Mouse (Mus musculus): ENCODE data around the gene Muc1. TPM values are rescaled to one million over a fixed set of nuclear protein-coding genes. Genes with fewer than 3 reads are reported as not detected.

The Muc1 gene
- under 1 TPM; 0.13 to 0.22 TPM for total RNA-seq (2021)
- long read RNA-seq, experiment 1, partial matches to known transcripts = 0 of 1 reads
- long read RNA-seq, experiment 1, other reads (novel, unspliced or antisense) = 1 of 1 reads
- long read RNA-seq, experiment 2, partial matches to known transcripts = 1 of 1 reads
- long read RNA-seq, experiment 2, other reads (novel, unspliced or antisense) = 0 of 1 reads

DNA sequence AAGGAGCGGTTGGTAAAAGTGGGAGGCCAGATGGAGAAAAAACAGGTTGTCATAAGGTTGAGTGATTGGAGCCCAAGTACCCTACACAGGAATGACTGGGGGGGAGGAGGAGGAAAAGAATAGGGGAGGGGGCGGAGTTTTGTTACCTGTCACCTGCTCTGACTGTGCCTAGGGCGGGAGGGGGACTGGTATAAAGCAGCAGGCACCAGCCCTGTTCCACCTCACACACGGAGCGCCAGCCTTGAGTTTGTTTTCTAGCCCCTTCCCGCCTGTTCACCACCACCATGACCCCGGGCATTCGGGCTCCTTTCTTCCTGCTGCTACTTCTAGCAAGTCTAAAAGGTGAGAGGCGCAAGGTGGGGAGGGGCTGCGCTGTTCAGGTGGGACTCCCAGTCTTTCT is at the start of gene Muc1:
TSS of gene Muc1 (plus strand) at position 222 of the 400 bp plus-strand sequence.
- intact Hi-C loops (cut with DNase I) = no loop called here
- Histone ChIP-seq H3K4me3 (peak within 1 kb of the TSS; percentile 80), H3K27ac (peak within 1 kb of the TSS; percentile 83)
- TF ChIP-seq CTCF (IDR thresholded peaks at IDR 0.05) = no peak
- no peak for DNase-seq

DNA sequence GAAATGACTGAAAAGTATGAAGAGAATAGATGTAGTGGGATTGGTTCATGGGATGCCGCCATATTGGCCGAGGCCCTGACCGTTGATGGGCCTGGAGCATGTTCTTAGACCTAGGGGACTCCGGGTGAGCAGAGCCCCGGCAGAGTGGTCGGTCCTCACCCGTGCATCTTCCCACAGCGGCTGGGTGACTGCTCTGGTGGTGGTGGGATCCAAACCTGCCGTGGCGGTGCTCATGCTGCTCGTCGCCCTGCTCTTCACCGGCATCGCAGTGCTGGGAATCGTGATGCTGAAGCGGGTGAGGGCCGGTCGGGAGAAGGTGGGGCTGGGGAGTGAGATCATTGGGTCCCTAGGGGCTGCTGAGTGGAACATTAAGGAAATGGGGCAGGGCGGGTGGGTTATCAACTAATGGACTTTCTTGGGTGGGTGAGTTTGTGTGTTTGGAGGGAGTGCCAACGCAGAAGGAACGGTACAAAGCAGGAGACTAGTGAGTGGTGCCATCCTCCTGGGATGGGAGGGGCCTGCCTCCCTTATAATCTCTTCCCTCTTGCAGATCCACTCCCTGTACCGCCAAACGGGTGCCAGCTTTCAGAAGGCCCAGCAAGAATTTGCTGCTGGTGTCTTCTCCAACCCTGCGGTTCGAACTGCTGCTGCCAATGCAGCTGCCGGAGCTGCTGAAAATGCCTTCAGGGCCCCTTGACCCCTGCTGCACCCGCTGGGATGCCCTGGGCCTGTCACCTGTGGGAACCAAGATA is 46.9 kb upstream of the Muc1 start:
- intact Hi-C loops (cut with DNase I) = no loop called here
- TF ChIP-seq CTCF (IDR thresholded peaks at IDR 0.05) = no peak
- H3K27ac ChIP-seq = no peak overlapping the region
- H3K4me3 ChIP-seq = no peak overlapping the region
- DNase-seq = no peak

DNA sequence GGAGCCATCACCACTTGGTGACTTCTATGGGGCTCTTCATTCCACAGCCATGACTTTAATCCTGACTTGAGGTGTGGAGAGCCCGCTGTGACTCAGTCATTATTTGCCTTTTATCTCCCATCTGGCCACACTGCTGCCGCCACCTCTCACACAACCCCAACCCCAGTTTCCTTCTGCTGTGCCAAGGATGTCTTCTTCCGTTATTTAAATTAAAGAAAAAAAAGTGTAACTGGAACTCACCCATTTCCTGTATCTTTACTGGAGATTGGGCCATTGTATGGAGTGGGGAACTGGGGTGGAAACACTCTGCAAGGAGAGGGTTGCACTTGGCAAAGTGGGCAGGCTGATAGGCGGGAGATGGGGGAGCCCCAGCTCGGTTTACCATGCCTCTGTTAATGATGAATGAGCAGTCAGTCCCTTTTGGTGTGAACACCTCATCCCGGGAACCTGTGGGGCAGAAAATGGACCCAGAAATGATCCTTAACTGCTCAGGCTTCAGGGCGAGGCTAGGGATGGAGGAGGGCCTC is 46.3 kb upstream of the Muc1 start:
- intact Hi-C loops (cut with DNase I) = no loop called here
- TF ChIP-seq CTCF (IDR thresholded peaks at IDR 0.05) = no peak
- H3K4me3 ChIP-seq = peak overlapping the region; percentile 92
- H3K27ac ChIP-seq = peak overlapping the region; percentile 85
- DNase-seq = no peak

DNA sequence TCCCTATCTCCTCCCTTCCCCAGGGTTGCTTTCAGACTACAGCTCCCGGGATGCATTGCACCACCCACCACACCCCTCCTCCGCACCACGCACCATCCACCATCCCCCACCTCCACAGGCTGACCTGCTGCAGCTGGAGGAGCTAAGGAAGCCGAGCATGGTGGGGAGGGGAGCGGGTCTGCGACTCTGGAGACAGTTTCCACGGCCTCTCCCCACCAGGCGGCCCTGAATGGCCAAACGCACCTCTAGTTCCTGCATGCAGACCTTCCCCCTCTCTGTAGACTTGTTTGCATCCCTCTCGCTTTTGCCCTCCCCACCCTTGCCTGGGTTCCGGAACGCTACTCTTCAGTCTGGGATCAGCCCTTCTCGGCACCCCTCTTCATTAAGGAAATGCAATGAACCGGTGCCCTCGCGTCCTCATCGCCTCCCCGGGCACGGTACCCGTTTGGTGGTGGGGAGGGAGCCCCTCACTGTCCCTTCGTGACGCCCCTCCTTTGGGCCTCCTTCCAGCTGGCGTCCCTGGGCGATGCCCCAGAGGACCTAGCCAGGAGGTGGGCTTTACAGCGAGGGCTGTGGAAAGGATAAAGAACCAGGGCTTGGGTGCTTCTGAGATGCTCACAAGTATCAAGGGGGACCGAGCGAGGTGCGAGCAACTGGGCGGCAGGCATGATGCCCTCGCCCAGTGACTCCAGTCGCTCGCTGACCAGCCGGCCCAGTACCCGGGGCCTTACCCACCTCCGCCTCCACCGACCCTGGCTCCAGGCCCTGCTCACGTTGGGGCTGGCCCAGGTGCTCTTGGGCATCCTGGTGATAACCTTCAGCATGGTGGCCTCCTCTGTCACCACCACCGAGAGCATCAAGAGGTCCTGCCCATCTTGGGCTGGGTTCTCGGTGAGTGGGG is 45.5 kb upstream of the Muc1 start, which contains the start of gene Fam189b:
TSS of gene Fam189b (plus strand) at position 86 of the 901 bp plus-strand sequence.
- intact Hi-C loops (cut with DNase I) = no loop called here
- DNase-seq = peak; percentile 89
- TF ChIP-seq CTCF (IDR thresholded peaks at IDR 0.05) = no peak
- Histone ChIP-seq H3K4me3 (peak within 1 kb of the TSS; percentile 92), H3K27ac (peak within 1 kb of the TSS; percentile 85)

DNA sequence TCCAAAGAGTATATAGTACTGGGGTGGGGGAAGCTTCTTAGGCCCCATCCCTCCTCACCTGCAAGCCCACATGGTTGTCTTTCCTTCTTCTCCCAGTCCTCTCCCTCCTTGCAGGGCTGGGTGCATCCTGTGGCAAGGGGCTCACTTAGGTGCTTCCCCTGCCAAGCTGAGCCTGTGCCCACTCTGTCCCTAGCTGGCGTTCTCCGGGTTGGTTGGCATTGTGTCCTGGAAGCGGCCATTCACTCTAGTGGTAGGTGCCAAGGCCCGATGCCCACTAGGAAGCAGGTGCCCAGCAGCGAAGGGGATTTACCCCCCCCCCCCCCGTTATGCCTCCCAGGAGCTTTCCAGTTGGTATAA is 44.9 kb upstream of the Muc1 start:
- Histone ChIP-seq H3K27ac (no peak overlapping the region), H3K4me3 (peak overlapping the region; percentile 92)
- intact Hi-C loops (cut with DNase I) = no loop called here
- TF ChIP-seq CTCF (IDR thresholded peaks at IDR 0.05) = no peak
- no peak for DNase-seq

DNA sequence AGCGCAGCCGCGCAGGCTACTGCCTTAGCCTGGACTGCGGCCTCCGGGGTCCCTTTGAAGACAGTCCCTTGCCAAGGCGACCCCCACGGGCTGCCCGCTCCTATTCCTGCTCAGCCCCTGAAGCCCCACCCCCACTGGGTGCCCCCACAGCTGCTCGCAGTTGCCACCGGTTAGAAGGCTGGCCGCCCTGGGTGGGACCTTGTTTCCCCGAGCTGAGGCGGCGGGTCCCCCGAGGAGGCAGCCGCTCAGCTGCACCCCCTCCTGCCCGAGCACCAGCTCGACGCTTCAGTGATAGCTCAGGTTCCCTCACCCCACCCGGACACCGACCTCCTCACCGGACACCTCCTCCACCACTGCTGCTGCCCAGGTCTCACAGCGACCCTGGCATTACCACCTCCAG is 41.7 kb upstream of the Muc1 start:
- DNase-seq = no peak
- no peak overlapping the region for H3K27ac ChIP-seq
- no peak for TF ChIP-seq CTCF (IDR thresholded peaks at IDR 0.05)
- H3K4me3 ChIP-seq = no peak overlapping the region
- intact Hi-C loops (cut with DNase I) = no loop called here

DNA sequence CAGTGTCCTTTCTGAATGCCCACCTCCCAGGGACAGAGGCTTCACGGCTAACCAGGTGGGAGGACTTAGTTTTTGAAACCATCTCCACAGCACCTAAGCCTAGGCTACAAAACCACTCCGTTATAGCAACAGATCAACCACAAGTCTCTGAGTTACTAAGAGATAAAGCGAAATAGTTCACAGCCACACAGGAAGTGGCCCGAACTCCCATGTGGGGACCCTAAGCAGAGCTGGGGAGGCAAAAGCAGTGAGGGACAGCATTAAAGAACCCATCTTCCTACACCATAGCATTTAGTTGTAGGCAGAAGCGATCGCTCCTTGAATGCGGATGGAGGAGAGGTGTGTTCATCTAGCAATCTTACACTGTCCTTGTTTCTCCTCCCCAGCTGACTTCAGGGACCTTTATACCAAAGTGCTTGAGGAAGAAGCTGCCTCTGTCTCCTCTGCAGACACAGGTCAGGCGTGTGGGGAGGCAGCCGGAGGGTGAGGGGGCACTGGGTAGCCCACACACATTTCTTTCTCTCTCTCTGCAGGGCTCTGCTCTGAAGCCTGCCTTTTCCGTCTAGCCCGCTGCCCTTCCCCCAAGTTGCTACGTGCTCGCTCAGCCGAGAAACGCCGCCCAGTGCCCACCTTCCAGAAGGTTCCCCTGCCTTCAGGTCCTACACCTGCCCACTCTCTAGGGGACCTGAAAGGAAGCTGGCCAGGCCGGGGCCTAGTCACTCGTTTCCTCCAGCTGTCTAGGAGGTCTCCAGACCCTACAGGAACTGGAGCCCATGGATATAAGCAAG is 41.0 kb upstream of the Muc1 start:
- intact Hi-C loops (cut with DNase I) = no loop called here
- TF ChIP-seq CTCF (IDR thresholded peaks at IDR 0.05) = no peak
- Histone ChIP-seq H3K27ac (no peak overlapping the region), H3K4me3 (no peak overlapping the region)
- no peak for DNase-seq

DNA sequence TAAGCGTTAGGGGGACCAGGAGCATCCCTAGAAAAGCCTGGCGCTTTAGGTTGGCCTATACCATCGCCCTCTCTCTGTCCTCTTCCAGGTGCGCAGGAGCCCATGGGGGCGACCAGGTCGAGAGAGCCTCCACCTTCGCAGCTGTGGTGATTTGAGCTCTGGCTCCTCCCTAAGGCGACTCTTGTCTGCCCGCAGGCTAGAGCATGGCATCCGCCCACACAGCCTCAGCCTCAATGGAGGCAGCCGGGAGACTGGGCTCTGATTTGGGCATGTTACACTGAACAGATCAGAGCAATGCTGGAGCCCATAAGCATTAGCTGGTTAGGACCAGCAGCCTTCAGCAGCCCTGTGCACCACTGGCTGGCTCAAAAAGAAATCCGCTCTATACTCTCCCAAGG is 40.4 kb upstream of the Muc1 start:
- intact Hi-C loops (cut with DNase I) = no loop called here
- H3K27ac ChIP-seq = no peak overlapping the region
- DNase-seq = no peak
- no peak for TF ChIP-seq CTCF (IDR thresholded peaks at IDR 0.05)
- no peak overlapping the region for H3K4me3 ChIP-seq

DNA sequence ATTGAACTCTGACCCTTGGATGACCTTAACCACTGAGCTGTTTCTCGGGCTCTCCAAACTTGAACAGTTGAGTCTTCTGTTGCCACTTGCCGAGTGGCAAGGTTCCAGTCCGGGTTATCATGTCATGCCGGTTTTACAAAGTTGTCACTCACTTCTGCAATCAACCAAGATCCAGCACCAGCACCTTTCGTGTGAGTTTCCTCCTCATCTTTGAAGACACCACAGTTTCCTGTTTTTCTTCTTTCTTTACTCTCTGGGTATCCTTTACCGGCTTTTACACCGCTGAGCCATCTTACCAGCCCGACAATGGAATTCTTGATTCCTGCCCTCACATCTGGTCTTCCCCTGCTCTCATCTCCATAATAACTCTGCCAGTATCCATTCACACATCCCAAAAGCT is 38.4 kb upstream of the Muc1 start:
- H3K4me3 ChIP-seq = no peak overlapping the region

DNA sequence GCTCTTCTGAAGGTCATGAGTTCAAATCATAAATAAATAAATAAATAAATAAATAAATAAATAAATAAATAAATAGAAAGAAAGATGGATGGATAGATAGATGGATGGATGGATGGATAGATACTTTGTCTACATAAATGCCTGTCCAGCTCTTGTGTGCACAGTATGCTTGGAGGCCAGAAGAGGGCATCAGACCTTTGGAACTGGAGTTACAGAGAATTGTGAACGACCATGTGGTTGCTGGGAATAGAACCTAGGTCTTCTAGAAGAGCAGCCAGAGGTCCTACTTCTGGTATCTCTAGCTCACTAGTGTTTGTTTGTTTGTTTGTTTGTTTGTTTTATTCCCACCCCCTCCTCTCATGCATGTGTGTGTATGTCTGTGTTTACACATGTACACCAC is 35.5 kb upstream of the Muc1 start:
- H3K4me3 ChIP-seq = no peak overlapping the region
- intact Hi-C loops (cut with DNase I) = no loop called here
- no peak for DNase-seq
- no peak overlapping the region for H3K27ac ChIP-seq
- TF ChIP-seq CTCF (IDR thresholded peaks at IDR 0.05) = no peak; the same call in 1 of the 2 replicates

More for the DNA sequence above, 38.4 kb upstream of the Muc1 start:
- TF ChIP-seq CTCF (IDR thresholded peaks at IDR 0.05) = no peak
- intact Hi-C loops (cut with DNase I) = no loop called here
- no peak overlapping the region for H3K27ac ChIP-seq
- no peak for DNase-seq

DNA sequence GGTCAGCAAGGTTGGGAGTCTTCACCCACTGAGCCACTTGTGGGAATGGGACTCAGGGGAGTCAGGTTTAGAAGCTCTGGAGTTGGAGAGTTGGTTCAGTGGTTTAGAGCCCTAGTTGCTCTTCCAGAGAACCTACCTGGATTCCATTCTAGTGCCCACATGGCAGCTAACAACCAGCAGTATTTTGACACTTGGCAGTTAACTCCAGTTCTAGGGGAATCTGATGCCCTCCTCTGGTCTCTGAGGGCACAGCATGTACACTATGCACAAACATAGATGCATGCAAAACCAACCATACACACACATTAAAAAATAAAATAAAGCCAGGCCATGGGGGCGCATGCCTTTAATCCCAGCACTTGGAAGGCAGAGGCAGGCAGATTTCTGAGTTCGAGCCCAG is 35.0 kb upstream of the Muc1 start:
- DNase-seq = no peak
- intact Hi-C loops (cut with DNase I) = no loop called here
- H3K27ac ChIP-seq = no peak overlapping the region
- TF ChIP-seq CTCF (IDR thresholded peaks at IDR 0.05) = peak; percentile 33; the same call in 1 of the 2 replicates
- H3K4me3 ChIP-seq = no peak overlapping the region
